Mouse (Mus musculus) inflammation-experienced regulatory T-cells, adult 16 weeks (primary cell): ENCODE measurements around the gene Ddx43. TPM values are rescaled to one million over a fixed set of nuclear protein-coding genes. Genes with fewer than 3 reads are reported as not detected.

Source experiments
- polyA plus RNA-seq: library from polyadenylated mRNA; unstranded; fragments of 100-300 nt; shearing (Covaris generic); gene quantifications from one replicate; pipeline ENCODE4 v1.2.1, GENCODE M21; 2017

The Ddx43 gene
- 5.9 TPM for polyA plus RNA-seq

GRCm38 (mm10) chr9:78395630-78396351 is at the start of gene Ddx43:
Gene Ddx43 (plus strand): TSS chr9:78395777.

GRCm38 (mm10) chr9:78355611-78356010 is 40.0 kb upstream of the Ddx43 start, which contains the start of gene Gsta2:
Gene Gsta2 (minus strand): TSS chr9:78355788.

GRCm38 (mm10) chr9:78367959-78368358 is 27.6 kb upstream of the Ddx43 start, which contains the start of gene Dppa5a:
Gene Dppa5a (minus strand): TSS chr9:78368177.

GRCm38 (mm10) chr9:78378113-78378785 is 17.3 kb upstream of the Ddx43 start, which contains the start of gene Ooep:
Gene Ooep (minus strand): TSS chr9:78378725.

GRCm38 (mm10) chr9:78442579-78443392 is 47.2 kb downstream of the Ddx43 start, which contains the start of gene Cgas:
Gene Cgas (minus strand): TSS chr9:78443237.

GRCm38 (mm10) chr9:78447973-78448873 is 52.6 kb downstream of the Ddx43 start, which contains the start of the genes Mto1 and Gm17324:
Gene Mto1 (plus strand): TSS chr9:78448208.
Gene Gm17324 (minus strand): TSS chr9:78448786.

Other genes with a start within 250 kb of the Ddx43 start
- gene Gsta4, start 213.0 kb upstream of the Ddx43 start, polyA plus RNA-seq: 24.2 TPM
- not detected for gene Gsta1, start 165.1 kb upstream of the Ddx43 start, polyA plus RNA-seq
- not detected for gene Gm3776, start 138.6 kb upstream of the Ddx43 start, polyA plus RNA-seq
- gene Gm10639, start 105.9 kb upstream of the Ddx43 start, polyA plus RNA-seq: not detected
- not detected for gene Omt2a, start 81.0 kb upstream of the Ddx43 start, polyA plus RNA-seq
- not detected for gene Omt2b, start 68.2 kb upstream of the Ddx43 start, polyA plus RNA-seq
- not detected for gene Gsta2, start 40.0 kb upstream of the Ddx43 start, polyA plus RNA-seq
- gene Dppa5a, start 27.6 kb upstream of the Ddx43 start, polyA plus RNA-seq: not detected
- gene Ooep, start 17.1 kb upstream of the Ddx43 start, polyA plus RNA-seq: not detected
- 2.3 TPM for gene Cgas, start 47.5 kb downstream of the Ddx43 start, polyA plus RNA-seq
- gene Mto1, start 52.4 kb downstream of the Ddx43 start, polyA plus RNA-seq: 17.2 TPM
- gene Gm17324, start 53.0 kb downstream of the Ddx43 start, polyA plus RNA-seq: not detected
- 4,544 TPM for gene Eef1a1, start 93.4 kb downstream of the Ddx43 start, polyA plus RNA-seq
- gene Slc17a5, start 192.3 kb downstream of the Ddx43 start, polyA plus RNA-seq: 17.5 TPM
- 0.27 TPM for gene Cd109, start 219.8 kb downstream of the Ddx43 start, polyA plus RNA-seq